Mouse (Mus musculus) hindbrain, postnatal 0 days (tissue): ENCODE data around the gene Ldlrad3. TPM values are rescaled to one million over a fixed set of nuclear protein-coding genes. Genes with fewer than 3 reads are reported as not detected.

Experiments
- ATAC-seq: fragments of 200-750 bp; cut with Nextera tagmentation; 2 replicates; pipeline ENCODE4 v1.8.0; 2017; ENCODE audit warnings: mild to moderate bottlenecking, moderate TSS enrichment, moderate library complexity
- DNase-seq: peaks from one replicate; pipeline ENCODE4 v3.0.0-alpha.2; 2015; ENCODE audit warnings: low spot score
- H3K27ac ChIP-seq: fragments of 300-500 bp; sonication (generic); 2 replicates; pipeline ENCODE4 v1.5.1; 2014; ENCODE audit warnings: mild to moderate bottlenecking
- H3K27me3 ChIP-seq: fragments of 300-500 bp; sonication (generic); 2 replicates; pipeline ENCODE4 v1.6.1; 2014; ENCODE audit warnings: low read length, mixed read lengths; ENCODE audit not compliant: insufficient read depth
- H3K36me3 ChIP-seq: fragments of 300-500 bp; sonication (generic); 2 replicates; pipeline ENCODE4 v1.6.1; 2014; ENCODE audit warnings: low read length, mixed read lengths; ENCODE audit not compliant: insufficient read depth
- H3K4me1 ChIP-seq: fragments of 300-500 bp; sonication (generic); 2 replicates; pipeline ENCODE4 v1.6.1; 2014; ENCODE audit warnings: antibody characterized with exemption, low read length, mixed read lengths; ENCODE audit not compliant: insufficient read depth
- H3K4me2 ChIP-seq: fragments of 300-500 bp; sonication (generic); 2 replicates; pipeline ENCODE4 v1.6.1; 2014; ENCODE audit warnings: low read depth, mild to moderate bottlenecking, low read length, moderate library complexity, mixed read lengths
- H3K4me3 ChIP-seq: fragments of 300-500 bp; sonication (generic); 2 replicates; pipeline ENCODE4 v1.5.1; 2014; ENCODE audit warnings: low read length
- H3K9ac ChIP-seq: fragments of 300-500 bp; sonication (generic); replicated peaks from 2 replicates; pipeline ENCODE4 v1.6.1; 2014; ENCODE audit warnings: mild to moderate bottlenecking, low read length, moderate library complexity, mixed read lengths
- H3K9me3 ChIP-seq: fragments of 300-500 bp; sonication (generic); 2 replicates; pipeline ENCODE4 v1.6.1; 2016; ENCODE audit warnings: low read length, mixed read lengths
- CTCF ChIP-seq: IDR thresholded peaks from 2 replicates; pipeline ENCODE4 v1.5.1; 2016; ENCODE audit warnings: antibody characterized with exemption, control low read depth, low read depth
- WGBS: fragments of 180-500 bp; shearing (Covaris S2); extraction: QIAGEN DNeasy Blood & Tissue Kit; methylation state at CpG from one replicate; pipeline ENCODE4 v1.1.7; 2014; 5-methylcytosine and 5-hydroxymethylcytosine counted together
- polyA plus RNA-seq: library from polyadenylated mRNA; unstranded; fragments of >200 nt; fragmentation: Nextera tagmentation; extraction: Ambion mirVana; gene quantifications from 2 replicates; pipeline ENCODE4 v1.2.1, GENCODE M21; 2015
- total RNA-seq: library from RNA; depleted of rRNA; stranded (reverse); fragments of >200 nt; gene quantifications from 2 replicates; pipeline ENCODE4 v1.2.3, GENCODE M21; 2014

The Ldlrad3 gene
- total and polyA plus RNA-seq, 2 experiments from 2014 or later: 21.6 to 32.4 TPM

DNA sequence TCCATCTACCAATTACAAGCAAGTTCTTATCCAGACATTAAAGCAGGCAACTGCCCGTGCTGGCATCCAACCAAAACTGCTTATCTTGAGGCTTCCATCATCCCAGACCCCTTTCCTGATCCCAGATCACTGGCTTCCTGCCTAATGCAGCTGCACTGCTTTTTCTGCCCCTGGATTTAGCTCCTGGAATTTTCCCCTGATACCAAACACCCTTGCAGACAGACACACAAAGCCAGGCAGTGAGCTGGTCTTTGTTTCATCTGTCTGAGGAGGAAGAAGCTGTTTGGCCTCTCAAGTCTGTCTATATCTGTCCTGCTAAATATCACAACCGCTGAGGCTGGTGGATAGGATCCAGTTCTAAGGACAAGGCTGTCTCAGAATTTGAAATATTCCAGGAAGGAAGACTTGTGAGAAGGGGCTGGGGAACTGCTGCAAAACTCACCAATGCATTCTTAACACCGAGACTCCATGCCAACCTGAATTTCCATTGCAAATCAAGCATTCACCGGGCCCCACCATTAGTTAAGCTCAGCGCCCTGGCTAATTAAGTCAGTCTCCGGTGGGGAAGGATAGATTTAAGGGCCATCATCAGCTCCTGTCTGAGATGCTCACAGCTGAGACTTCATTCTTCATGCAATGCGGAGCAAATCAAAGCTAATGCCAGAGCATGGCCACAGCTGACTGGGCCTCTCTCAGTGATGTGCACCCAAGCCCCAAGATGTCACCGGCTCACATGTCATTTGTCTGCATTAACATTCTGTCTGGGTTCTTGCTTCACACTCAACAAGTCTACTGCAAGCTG lies 183.0 kb downstream of the Ldlrad3 start:
- peak overlapping the region; percentile 71 for H3K27ac ChIP-seq
- no peaks in the 10 kb centered on the region for H3K36me3 ChIP-seq
- peaks cover 30% of the 10 kb centered on the region for H3K4me1 ChIP-seq
- H3K4me2 ChIP-seq: no peak overlapping the region
- H3K27me3 ChIP-seq: no peaks in the 10 kb centered on the region
- H3K4me3 ChIP-seq: no peak overlapping the region
- H3K9me3 ChIP-seq: no peaks in the 10 kb centered on the region
- H3K9ac ChIP-seq: no peak overlapping the region
- no peak for TF ChIP-seq CTCF
- WGBS: 9% methylated on average over 8 of the region's 8 CpGs
- peak; percentile 69 for DNase-seq
- ATAC-seq: peak; percentile 58

DNA sequence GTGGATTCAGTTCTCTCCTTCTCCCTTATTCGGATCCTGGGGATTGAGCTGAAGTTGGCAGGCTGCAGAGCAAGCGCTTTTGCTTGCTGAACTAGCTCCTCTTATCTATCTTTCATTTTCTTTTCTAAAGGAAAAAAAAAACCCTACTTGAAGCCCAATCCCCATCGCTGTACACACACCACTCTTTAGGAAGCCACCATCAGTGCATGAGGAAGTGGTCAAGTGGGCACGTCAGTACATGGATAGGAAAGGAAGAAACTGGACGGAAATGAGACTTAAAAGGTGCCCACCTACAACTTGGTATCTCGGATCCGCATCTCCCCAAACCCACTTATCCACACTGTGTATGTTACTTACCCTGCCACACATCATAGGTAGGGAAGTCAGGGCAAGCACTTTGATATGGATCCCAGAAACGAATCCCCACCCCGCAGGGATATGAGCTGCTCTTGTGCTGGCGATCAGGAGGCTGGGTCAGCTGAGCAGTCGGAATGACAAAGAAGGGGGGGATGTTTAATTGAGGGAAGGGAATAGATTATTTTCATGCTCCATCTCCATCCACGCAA lies 183.7 kb downstream of the Ldlrad3 start:
- H3K9ac ChIP-seq: no peak overlapping the region
- DNase-seq (no peak), ATAC-seq (peak; percentile 36; the same call in 1 of the 2 replicates)
- H3K27ac ChIP-seq: peak overlapping the region; percentile 71
- no peaks in the 10 kb centered on the region for H3K27me3 ChIP-seq
- no peak overlapping the region for H3K4me2 ChIP-seq
- peaks cover 30% of the 10 kb centered on the region for H3K4me1 ChIP-seq
- no peaks in the 10 kb centered on the region for H3K9me3 ChIP-seq
- no peak overlapping the region for H3K4me3 ChIP-seq
- no peak for TF ChIP-seq CTCF
- WGBS: 42% methylated on average over 12 of the region's 12 CpGs
- no peaks in the 10 kb centered on the region for H3K36me3 ChIP-seq

DNA sequence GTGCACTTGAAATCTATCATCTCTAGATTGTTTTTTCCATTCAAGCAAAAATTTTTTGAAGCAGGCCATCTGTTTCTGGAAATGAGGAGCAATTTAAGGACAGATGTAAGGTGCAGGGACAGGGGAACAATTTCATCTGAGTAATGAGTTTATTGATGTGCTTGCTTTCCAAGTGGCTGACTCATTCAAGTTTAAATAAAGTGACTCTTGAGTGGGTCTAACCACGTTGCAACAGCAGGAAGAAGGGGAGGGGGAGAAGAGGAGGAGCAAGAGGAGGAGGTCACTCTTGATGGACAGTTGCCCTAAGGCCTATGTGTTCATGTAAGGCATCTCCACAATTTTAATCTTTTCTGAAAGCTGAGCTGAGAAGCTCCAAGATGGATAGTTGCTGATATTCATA lies 184.5 kb downstream of the Ldlrad3 start:
- Histone ChIP-seq H3K27me3 (no peaks in the 10 kb centered on the region), H3K4me2 (no peak overlapping the region), H3K9me3 (no peaks in the 10 kb centered on the region), H3K4me1 (peaks cover 30% of the 10 kb centered on the region), H3K4me3 (no peak overlapping the region), H3K9ac (no peak overlapping the region), H3K27ac (no peak overlapping the region), H3K36me3 (no peaks in the 10 kb centered on the region)
- DNase-seq (no peak), ATAC-seq (no peak)
- WGBS: 13% methylated on average over 1 of the region's 1 CpGs
- TF ChIP-seq CTCF: no peak

DNA sequence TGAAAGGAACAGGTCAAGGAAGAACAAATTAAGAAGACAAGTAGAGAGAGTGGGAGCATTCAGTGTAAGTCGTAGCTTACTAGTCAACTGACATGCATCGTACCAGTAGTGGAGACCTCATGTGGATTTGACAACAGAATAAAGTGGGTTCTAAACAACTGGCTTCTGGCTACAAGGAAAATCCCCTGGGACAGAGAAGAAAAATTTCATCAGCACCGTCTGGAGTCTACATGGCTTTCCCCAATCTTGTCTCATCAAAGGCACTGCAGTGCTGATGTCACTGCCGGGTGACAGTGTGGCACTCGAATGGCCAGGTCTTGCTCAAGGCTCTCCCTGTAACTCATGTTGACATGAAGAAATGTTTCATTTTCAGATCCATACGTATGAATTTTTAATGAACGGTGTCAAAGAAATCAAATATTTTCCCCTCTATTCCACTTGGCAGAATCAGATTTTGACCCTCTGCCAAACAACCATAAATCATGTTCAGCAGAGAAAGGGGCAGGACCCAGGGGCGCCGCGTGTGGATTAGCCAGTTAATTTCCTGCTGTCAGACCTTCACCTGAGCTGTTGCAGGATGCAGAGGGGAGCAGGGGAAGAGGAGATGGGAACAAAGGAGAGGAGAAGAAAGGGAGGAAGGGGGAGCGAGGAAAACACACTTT lies 187.1 kb downstream of the Ldlrad3 start:
- peak; percentile 33; the same call in 1 of the 2 replicates for ATAC-seq
- peak; percentile 50 for DNase-seq
- TF ChIP-seq CTCF: no peak
- H3K27ac ChIP-seq: peak overlapping the region; percentile 27; the same call in 1 of the 2 replicates
- 34% methylated on average over 11 of the region's 11 CpGs for WGBS
- H3K4me3 ChIP-seq: no peak overlapping the region
- no peaks in the 10 kb centered on the region for H3K9me3 ChIP-seq
- no peaks in the 10 kb centered on the region for H3K27me3 ChIP-seq
- no peak overlapping the region for H3K4me2 ChIP-seq
- H3K9ac ChIP-seq: no peak overlapping the region
- H3K36me3 ChIP-seq: no peaks in the 10 kb centered on the region
- peaks cover 22% of the 10 kb centered on the region; the same call in 1 of the 2 replicates for H3K4me1 ChIP-seq

DNA sequence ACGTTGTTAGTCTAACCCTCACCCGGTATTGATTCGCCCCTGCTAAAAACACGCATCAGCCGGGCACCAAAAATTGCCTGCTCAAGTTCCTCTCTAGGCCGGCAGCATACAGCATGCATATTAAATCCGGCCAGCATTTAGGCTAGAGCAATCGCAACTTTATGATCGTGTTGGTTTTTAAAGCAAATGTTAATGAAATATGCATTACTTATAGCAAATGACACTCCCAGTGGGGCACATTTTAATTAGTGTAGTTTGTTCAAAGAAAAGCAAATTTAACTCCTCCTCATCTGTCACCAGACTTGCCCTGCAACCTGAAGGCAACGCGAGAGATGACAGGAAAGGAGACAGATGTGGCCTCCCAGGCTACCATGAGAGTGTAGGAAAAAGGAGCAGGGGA lies 189.2 kb downstream of the Ldlrad3 start:
- no peak for TF ChIP-seq CTCF
- 0 out of 2 replicates have a peak, but pooled peaks cover 11% of the 10 kb centered on the region for H3K4me1 ChIP-seq
- no peaks in the 10 kb centered on the region for H3K36me3 ChIP-seq
- 46% methylated on average over 11 of the region's 11 CpGs for WGBS
- H3K27me3 ChIP-seq: no peaks in the 10 kb centered on the region
- ATAC-seq: no peak
- no peaks in the 10 kb centered on the region for H3K9me3 ChIP-seq
- H3K4me2 ChIP-seq: no peak overlapping the region
- no peak overlapping the region for H3K4me3 ChIP-seq
- H3K9ac ChIP-seq: no peak overlapping the region
- DNase-seq: no peak
- H3K27ac ChIP-seq: no peak overlapping the region

DNA sequence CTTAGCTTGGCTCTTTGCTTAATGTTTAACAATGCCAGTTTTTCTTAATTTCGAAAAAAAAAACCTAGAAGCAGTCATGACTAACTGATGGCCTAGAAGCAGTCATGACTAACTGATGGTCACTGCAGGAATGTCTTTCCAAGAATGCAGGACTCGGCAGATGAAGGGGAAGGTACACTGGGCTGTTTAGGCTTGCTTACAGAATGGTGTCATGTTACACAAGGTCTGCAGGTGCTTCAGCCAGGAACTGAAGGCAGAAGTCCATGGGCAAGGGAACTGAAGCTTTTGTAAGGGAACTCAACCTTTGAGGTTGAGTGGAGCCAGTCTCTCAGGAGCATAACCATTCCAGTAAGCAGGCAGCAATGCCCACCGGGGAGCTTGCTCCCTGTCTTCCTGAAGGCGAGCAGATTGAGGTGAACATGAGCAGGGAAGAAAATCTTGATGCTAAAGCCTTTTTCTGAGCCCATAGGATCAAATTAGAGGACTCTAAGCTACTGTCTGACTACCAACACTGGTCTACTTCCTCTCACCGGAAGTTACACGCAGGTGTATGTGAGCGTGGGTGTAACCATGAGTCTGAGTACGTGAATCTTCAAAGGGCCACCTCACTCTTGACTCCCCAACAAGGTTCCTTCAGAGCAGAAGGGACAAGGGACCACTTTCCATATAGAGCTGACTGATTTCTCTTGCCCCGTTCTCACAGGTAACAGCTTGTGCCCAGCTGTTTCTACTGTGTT lies 193.4 kb downstream of the Ldlrad3 start:
- ATAC-seq (no peak), DNase-seq (no peak)
- no peak overlapping the region for H3K9ac ChIP-seq
- no peaks in the 10 kb centered on the region for H3K27me3 ChIP-seq
- no peaks in the 10 kb centered on the region for H3K36me3 ChIP-seq
- H3K4me3 ChIP-seq: no peak overlapping the region
- H3K27ac ChIP-seq: no peak overlapping the region
- H3K9me3 ChIP-seq: no peaks in the 10 kb centered on the region
- no peaks in the 10 kb centered on the region for H3K4me1 ChIP-seq
- TF ChIP-seq CTCF: no peak
- no peak overlapping the region for H3K4me2 ChIP-seq
- WGBS: 90% methylated on average over 9 of the region's 9 CpGs
